16 mouse cellular contexts compared by ENCODE assay signal in genomic region chr3:85340491-85340890, GRCm38 (mm10).
DNase-seq lines count a peak whose midpoint lies in the region; ATAC-seq and TF ChIP-seq lines count a peak whose summit lies in the region.
"Had no signal": no experiment of that assay in that cellular context is flagged by ENCODE, and none has a peak within 500 bp of the region (broad histone marks: within the 10 kb centered on the region; RNA-seq: fewer than 3 reads in every experiment).

No protein-coding gene starts in this region.

- no peaks in the 10 kb centered on the region for H3K36me3 ChIP-seq in hindbrain, embryonic 10.5 days
- no peaks in the 10 kb centered on the region for H3K36me3 ChIP-seq in hindbrain, embryonic 13.5 days
- H3K36me3 ChIP-seq in lung, embryonic 16.5 days (ENCODE audit: control insufficient read depth, insufficient read depth, low read length), result no peaks in the 10 kb centered on the region
- H3K36me3 ChIP-seq in lung, postnatal 0 days (ENCODE audit: insufficient read depth, low read length), result no peaks in the 10 kb centered on the region
- H3K36me3 ChIP-seq: hindbrain, embryonic 12.5 days; neural tube, embryonic 13.5 days had no signal

- H3K4me3 ChIP-seq in hindbrain, embryonic 10.5 days, result no peak overlapping the region
- H3K4me3 ChIP-seq in hindbrain, embryonic 13.5 days, result no peak overlapping the region
- H3K4me3 ChIP-seq in lung, embryonic 16.5 days (ENCODE audit: low read length), result no peak overlapping the region
- H3K4me3 ChIP-seq in lung, postnatal 0 days (ENCODE audit: low read depth, low read length), result no peak overlapping the region
- H3K4me3 ChIP-seq: hindbrain, embryonic 12.5 days; neural tube, embryonic 13.5 days had no signal

- no peak for ATAC-seq in hindbrain, embryonic 13.5 days (ENCODE audit: low FRiP score)
- 0 out of 2 replicates have a peak, but pooled peaks have one; percentile 20 for ATAC-seq in lung, embryonic 16.5 days (ENCODE audit: low read depth)
- no peak for ATAC-seq in lung, postnatal 0 days
- ATAC-seq: forebrain, postnatal 0 days had no signal

- peaks cover 29% of the 10 kb centered on the region for H3K4me1 ChIP-seq in hindbrain, embryonic 10.5 days (replicated peaks)
- H3K4me1 ChIP-seq in hindbrain, embryonic 13.5 days (replicated peaks), result peaks cover 33% of the 10 kb centered on the region
- no peaks in the 10 kb centered on the region for H3K4me1 ChIP-seq in lung, embryonic 16.5 days (replicated peaks; ENCODE audit: control insufficient read depth, insufficient read depth, low read length)
- no peaks in the 10 kb centered on the region for H3K4me1 ChIP-seq in lung, postnatal 0 days (ENCODE audit: insufficient read depth, low read depth, low read length)

- peak; percentile 71 for DNase-seq in heart, adult 11 months
- DNase-seq in heart, postnatal 4 days, result no peak
- DNase-seq in hindbrain, embryonic 10.5 days (ENCODE audit: low spot score), result no peak
- DNase-seq in lung, postnatal 0 days (ENCODE audit: low spot score), result no peak
- DNase-seq in embryo, embryonic 9.5 days (ENCODE audit: extremely low spot score), result peak; percentile 4
- no peak for DNase-seq in cerebellum, postnatal 36 days
- DNase-seq: forebrain, postnatal 0 days; gastrocnemius, postnatal 10 days; kidney, adult 9 months; right cerebral cortex, postnatal 4 days; thymus, adult 18-20 months had no signal

- no peak overlapping the region for H3K9ac ChIP-seq in hindbrain, embryonic 13.5 days
- H3K9ac ChIP-seq in lung, embryonic 16.5 days (ENCODE audit: low read length), result no peak overlapping the region
- H3K9ac ChIP-seq in lung, postnatal 0 days (replicated peaks; ENCODE audit: low read depth), result no peak overlapping the region
- H3K9ac ChIP-seq: forebrain, postnatal 0 days; hindbrain, embryonic 12.5 days; neural tube, embryonic 13.5 days had no signal

- TF ChIP-seq EP300 in lung, postnatal 0 days (IDR thresholded peaks at IDR 0.05), result no peak

- 54% methylated on average over 3 of the region's 3 CpGs for WGBS in hindbrain, embryonic 10.5 days
- 72% methylated on average over 3 of the region's 3 CpGs for WGBS in hindbrain, embryonic 13.5 days
- 10% methylated on average over 3 of the region's 3 CpGs for WGBS in lung, embryonic 16.5 days
- WGBS in lung, postnatal 0 days, result 13% methylated on average over 3 of the region's 3 CpGs

- H3K9me3 ChIP-seq in hindbrain, embryonic 10.5 days, result no peaks in the 10 kb centered on the region
- H3K9me3 ChIP-seq in hindbrain, embryonic 13.5 days, result no peaks in the 10 kb centered on the region
- no peaks in the 10 kb centered on the region for H3K9me3 ChIP-seq in lung, embryonic 16.5 days (ENCODE audit: control insufficient read depth, low read length)
- H3K9me3 ChIP-seq in lung, postnatal 0 days (ENCODE audit: low read length), result no peaks in the 10 kb centered on the region
- H3K9me3 ChIP-seq: hindbrain, embryonic 12.5 days; neural tube, embryonic 13.5 days had no signal

- no peak for TF ChIP-seq CTCF in lung, postnatal 0 days (IDR thresholded peaks at IDR 0.05)

- peak overlapping the region; percentile 40; the same call in 1 of the 2 replicates for H3K27ac ChIP-seq in hindbrain, embryonic 10.5 days
- H3K27ac ChIP-seq in hindbrain, embryonic 13.5 days, result no peak overlapping the region
- H3K27ac ChIP-seq in lung, embryonic 16.5 days (ENCODE audit: low read length), result no peak overlapping the region
- H3K27ac ChIP-seq in lung, postnatal 0 days (ENCODE audit: low read length), result no peak overlapping the region
- H3K27ac ChIP-seq: macrophage; neural tube, embryonic 13.5 days had no signal

- H3K27me3 ChIP-seq in hindbrain, embryonic 10.5 days (ENCODE audit: insufficient read depth, poor library complexity, severe bottlenecking), result no peaks in the 10 kb centered on the region
- no peaks in the 10 kb centered on the region for H3K27me3 ChIP-seq in hindbrain, embryonic 13.5 days
- H3K27me3 ChIP-seq in lung, embryonic 16.5 days (ENCODE audit: control insufficient read depth, insufficient read depth, low read depth, low read length), result no peaks in the 10 kb centered on the region
- H3K27me3 ChIP-seq in lung, postnatal 0 days (replicated peaks; ENCODE audit: insufficient read depth, low read length), result no peaks in the 10 kb centered on the region
- H3K27me3 ChIP-seq: hindbrain, embryonic 12.5 days; neural tube, embryonic 13.5 days had no signal

- H3K4me2 ChIP-seq in hindbrain, embryonic 13.5 days, result no peak overlapping the region
- H3K4me2 ChIP-seq in lung, embryonic 16.5 days (ENCODE audit: low read depth, low read length), result no peak overlapping the region
- no peak overlapping the region for H3K4me2 ChIP-seq in lung, postnatal 0 days (replicated peaks; ENCODE audit: low read depth, low read length)
- H3K4me2 ChIP-seq: hindbrain, embryonic 12.5 days; neural tube, embryonic 13.5 days had no signal

Comparison
In these comparisons a context has a peak if more than half of its experiments do, and no peak if none do; other contexts are left out.
1. DNase-seq: peak in heart, adult 11 months (single experiment) and embryo, embryonic 9.5 days (single experiment); none in heart, postnatal 4 days (single experiment), hindbrain, embryonic 10.5 days (single experiment), lung, postnatal 0 days (single experiment) and cerebellum, postnatal 36 days (0 of 2).